ENCODE assay signal across 8 mouse cellular contexts in the genomic region with DNA sequence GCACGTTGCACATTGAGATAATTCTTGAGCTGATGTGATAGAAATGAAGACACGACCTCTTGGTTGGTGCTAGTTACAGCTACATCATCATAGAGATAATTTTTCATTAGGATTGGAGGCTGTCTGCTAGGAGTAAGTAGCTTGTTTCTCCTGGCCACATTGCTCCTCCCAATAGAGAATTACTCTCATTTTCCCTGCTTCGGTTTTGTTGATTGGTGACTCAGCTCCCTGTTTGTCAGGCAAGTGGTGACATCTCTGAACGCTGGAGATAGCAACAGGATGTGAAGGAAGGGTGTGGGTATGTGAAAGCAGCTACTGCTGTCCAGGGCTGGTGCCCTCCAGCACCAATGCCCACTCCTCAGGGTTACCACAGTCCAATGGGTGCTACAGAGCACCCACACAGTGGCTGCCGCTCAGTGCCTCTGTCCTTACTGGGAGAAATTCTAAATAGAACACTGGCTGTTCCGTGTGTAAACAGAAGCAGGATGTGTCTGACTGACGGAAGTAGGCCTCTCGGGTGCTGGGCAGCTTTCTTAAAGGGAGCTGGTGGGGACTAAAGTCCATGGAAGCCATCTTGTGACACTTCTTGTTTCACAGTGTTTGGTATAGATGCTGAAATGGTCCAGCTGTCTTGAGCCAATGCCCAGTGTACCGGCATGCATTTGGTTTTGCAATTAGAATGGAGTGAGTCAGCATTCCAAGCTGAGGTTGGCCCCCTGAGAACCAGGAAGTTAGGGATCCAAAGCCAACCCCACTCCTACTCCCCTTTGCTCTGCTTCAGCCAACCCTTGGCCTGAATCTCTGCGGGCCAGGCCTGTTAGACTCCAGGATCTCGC. TPM values are rescaled to one million over a fixed set of nuclear protein-coding genes. Genes with fewer than 3 reads are reported as not detected.
DNase-seq lines count a peak whose midpoint lies in the region; ATAC-seq and TF ChIP-seq lines count a peak whose summit lies in the region.

No protein-coding gene starts in this region.

- TF ChIP-seq CTCF in G1E (IDR thresholded peaks at IDR 0.05; ENCODE audit: low read depth, low read length): no peak
- no peak for TF ChIP-seq CTCF in forebrain, postnatal 0 days (IDR thresholded peaks at IDR 0.05; ENCODE audit: low read depth)

- H3K4me3 ChIP-seq in G1E (ENCODE audit: low read depth, low read length): peak overlapping the region; percentile 68
- H3K4me3 ChIP-seq in forebrain, postnatal 0 days (ENCODE audit: low read depth, low read length): no peak overlapping the region
- H3K4me3 ChIP-seq in hindbrain, embryonic 10.5 days: peak overlapping the region; percentile 31

- peak; percentile 64 for DNase-seq in G1E (ENCODE audit: low spot score)
- peak; percentile 43 for DNase-seq in adrenal gland, postnatal 25 days
- DNase-seq in forebrain, postnatal 0 days: peak; percentile 27
- no peak for DNase-seq in hindbrain, embryonic 10.5 days (ENCODE audit: low spot score)
- DNase-seq in layer of hippocampus, postnatal 10 days (ENCODE audit: low spot score in 2 of 2): peak; percentile 36 to 37
- DNase-seq in lung, postnatal 36 days: peak; percentile 90
- DNase-seq in spleen, adult 12 weeks (ENCODE audit: low spot score): peak; percentile 57
- DNase-seq in retina, postnatal 1 day: no peak

- H3K4me2 ChIP-seq in forebrain, postnatal 0 days (ENCODE audit: low read depth): peak overlapping the region; percentile 13; the same call in 1 of the 2 replicates

- H3K9me3 ChIP-seq in G1E (replicated peaks): no peaks in the 10 kb centered on the region
- no peaks in the 10 kb centered on the region for H3K9me3 ChIP-seq in forebrain, postnatal 0 days (ENCODE audit: low read length)
- H3K9me3 ChIP-seq in hindbrain, embryonic 10.5 days: no peaks in the 10 kb centered on the region

- peaks cover 63% of the 10 kb centered on the region for H3K4me1 ChIP-seq in G1E (ENCODE audit: insufficient read depth, low read depth, low read length)
- peaks cover 29% of the 10 kb centered on the region for H3K4me1 ChIP-seq in forebrain, postnatal 0 days (ENCODE audit: insufficient read depth)
- peaks cover 36% of the 10 kb centered on the region for H3K4me1 ChIP-seq in hindbrain, embryonic 10.5 days (replicated peaks)

- H3K27ac ChIP-seq in forebrain, postnatal 0 days (ENCODE audit: low read depth, low read length): peak overlapping the region; percentile 62
- peak overlapping the region; percentile 98 for H3K27ac ChIP-seq in hindbrain, embryonic 10.5 days

- no peaks in the 10 kb centered on the region for H3K27me3 ChIP-seq in G1E (ENCODE audit: insufficient read depth, low read length)
- no peaks in the 10 kb centered on the region for H3K27me3 ChIP-seq in forebrain, postnatal 0 days (ENCODE audit: insufficient read depth, low read length)
- H3K27me3 ChIP-seq in hindbrain, embryonic 10.5 days (ENCODE audit: insufficient read depth, poor library complexity, severe bottlenecking): no peaks in the 10 kb centered on the region

- peaks cover 67% of the 10 kb centered on the region for H3K36me3 ChIP-seq in G1E (replicated peaks)
- H3K36me3 ChIP-seq in forebrain, postnatal 0 days (ENCODE audit: insufficient read depth): no peaks in the 10 kb centered on the region
- H3K36me3 ChIP-seq in hindbrain, embryonic 10.5 days: peaks cover 54% of the 10 kb centered on the region

- H3K9ac ChIP-seq in forebrain, postnatal 0 days: peak overlapping the region; percentile 15; the same call in 1 of the 2 replicates

- 49% methylated on average over 11 of the region's 11 CpGs for WGBS in forebrain, postnatal 0 days
- WGBS in hindbrain, embryonic 10.5 days: 81% methylated on average over 11 of the region's 11 CpGs

- ATAC-seq in G1E (ENCODE audit: extremely low read depth, insufficient number of reproducible peaks, low FRiP score, poor library complexity, severe bottlenecking): peak; percentile 55
- ATAC-seq in forebrain, postnatal 0 days: no peak

RNA-seq across cellular contexts. Expression of a gene that starts 5.0 kb away (rescaled TPM):
- total RNA-seq in G1E (2014; fragmentation: Nextera tagmentation) (62.2 and 64.4 TPM in 2 replicates), G1E (2017) (18.6 and 23.7 TPM in 2 replicates)
- 179 and 193 TPM in 2 replicates for polyA plus RNA-seq in G1E (2012)
- total RNA-seq in adrenal gland, postnatal 25 days (2021): 47.1 and 57.3 TPM in 2 replicates
- total RNA-seq in forebrain, postnatal 0 days (2014; rRNA removed): 36.7 and 57.5 TPM in 2 replicates
- 9.4 and 11.0 TPM in 2 replicates for polyA plus RNA-seq in forebrain, postnatal 0 days (2015; fragmentation: Nextera tagmentation; extraction: Ambion mirVana)
- 20.5 and 23.0 TPM in 2 replicates for polyA plus RNA-seq in hindbrain, embryonic 10.5 days (2016; fragmentation: Nextera tagmentation; extraction: Ambion mirVana)
- 10 to 100 TPM; 46.4 to 52.8 TPM for total RNA-seq in layer of hippocampus, postnatal 10 days (2021)

RNA-seq across cellular contexts. Expression of a gene that starts 18.1 kb away (rescaled TPM):
- 105 TPM in 2 replicates for total RNA-seq in G1E (2014; fragmentation: Nextera tagmentation)
- total RNA-seq in G1E (2017): 319 and 383 TPM in 2 replicates
- polyA plus RNA-seq in G1E (2012): 49.5 and 52.0 TPM in 2 replicates
- total RNA-seq in adrenal gland, postnatal 25 days (2021): 67.1 and 74.1 TPM in 2 replicates
- total RNA-seq in forebrain, postnatal 0 days (2014; rRNA removed): 114 and 122 TPM in 2 replicates
- polyA plus RNA-seq in forebrain, postnatal 0 days (2015; fragmentation: Nextera tagmentation; extraction: Ambion mirVana): 197 and 211 TPM in 2 replicates
- 371 and 455 TPM in 2 replicates for polyA plus RNA-seq in hindbrain, embryonic 10.5 days (2016; fragmentation: Nextera tagmentation; extraction: Ambion mirVana)
- total RNA-seq in layer of hippocampus, postnatal 10 days (2021): 100 to 1,000 TPM; 106 to 115 TPM

RNA-seq across cellular contexts. Expression of a gene that starts 46.8 kb away (rescaled TPM):
- total RNA-seq in G1E (2014; fragmentation: Nextera tagmentation) (21.6 and 22.7 TPM in 2 replicates), G1E (2017) (23.9 and 35.0 TPM in 2 replicates)
- polyA plus RNA-seq in G1E (2012): 166 and 224 TPM in 2 replicates
- total RNA-seq in adrenal gland, postnatal 25 days (2021): 62.2 and 70.3 TPM in 2 replicates
- total RNA-seq in forebrain, postnatal 0 days (2014; rRNA removed): 40.1 and 61.2 TPM in 2 replicates
- polyA plus RNA-seq in forebrain, postnatal 0 days (2015; fragmentation: Nextera tagmentation; extraction: Ambion mirVana): 105 and 130 TPM in 2 replicates
- 67.4 and 70.9 TPM in 2 replicates for polyA plus RNA-seq in hindbrain, embryonic 10.5 days (2016; fragmentation: Nextera tagmentation; extraction: Ambion mirVana)
- 100 to 1,000 TPM in 1 of 2 experiments, 10 to 100 TPM in 1; 86.4 to 103 TPM for total RNA-seq in layer of hippocampus, postnatal 10 days (2021)

Comparison
In these comparisons a context has a peak if more than half of its experiments do, and no peak if none do; other contexts are left out.
1. DNase-seq: peak in G1E (single experiment), adrenal gland, postnatal 25 days (single experiment), forebrain, postnatal 0 days (single experiment), layer of hippocampus, postnatal 10 days (2 of 2), lung, postnatal 36 days (single experiment) and spleen, adult 12 weeks (single experiment); none in hindbrain, embryonic 10.5 days (single experiment) and retina, postnatal 1 day (single experiment).